Mouse (Mus musculus): ENCODE results near the gene Nt5c2. TPM values are rescaled to one million over a fixed set of nuclear protein-coding genes. Genes with fewer than 3 reads are reported as not detected.
"Not testable (repeated sequence)": the region's sequence is repeated elsewhere in the genome, so short reads cannot be mapped to it uniquely, and the experiment has no call there.

Gene Nt5c2
- polyA plus RNA-seq, 1 experiment from 2014 or later = 67.1 TPM

GRCm38 (mm10) chr19:46983352-46983965, 31.5 kb downstream of the Nt5c2 start:
- peaks cover 90% of the 10 kb centered on the region for H3K4me1 ChIP-seq
- H3K4me2 ChIP-seq = peak overlapping the region; percentile 64
- peak overlapping the region; percentile 62 for H3K9ac ChIP-seq
- no peaks in the 10 kb centered on the region for H3K27me3 ChIP-seq (replicated peaks)
- no peak for ATAC-seq
- peak overlapping the region; percentile 94 for H3K27ac ChIP-seq
- H3K36me3 ChIP-seq = no peaks in the 10 kb centered on the region
- no peaks in the 10 kb centered on the region for H3K9me3 ChIP-seq (replicated peaks)
- WGBS (ENCODE audit: insufficient replicate concordance) = 44% methylated on average over 14 of the region's 14 CpGs
- H3K4me3 ChIP-seq = no peak overlapping the region

- Histone ChIP-seq H3K4me1 (peaks cover 83% of the 10 kb centered on the region), H3K9me3 (replicated peaks) (no peaks in the 10 kb centered on the region), H3K36me3 (no peaks in the 10 kb centered on the region), H3K27me3 (replicated peaks) (no peaks in the 10 kb centered on the region), H3K4me2 (no peak overlapping the region), H3K9ac (no peak overlapping the region), H3K27ac (no peak overlapping the region), H3K4me3 (no peak overlapping the region)
- 47% methylated on average over 6 of the region's 6 CpGs for WGBS (ENCODE audit: insufficient replicate concordance)
- ATAC-seq = no peak
These were observed 33.5 kb downstream of the Nt5c2 start for GRCm38 (mm10) chr19:46981462-46981861.

- no peak overlapping the region for H3K4me3 ChIP-seq
- ATAC-seq = no peak
- H3K9ac ChIP-seq = no peak overlapping the region
- H3K27ac ChIP-seq = no peak overlapping the region
- H3K9me3 ChIP-seq (replicated peaks) = no peaks in the 10 kb centered on the region
- WGBS (ENCODE audit: insufficient replicate concordance) = 61% methylated on average over 3 of the region's 3 CpGs
- no peaks in the 10 kb centered on the region for H3K36me3 ChIP-seq
- H3K4me1 ChIP-seq = peaks cover 65% of the 10 kb centered on the region
- no peak overlapping the region for H3K4me2 ChIP-seq
- H3K27me3 ChIP-seq (replicated peaks) = no peaks in the 10 kb centered on the region
These were observed 35.2 kb downstream of the Nt5c2 start for GRCm38 (mm10) chr19:46979781-46980105.

GRCm38 (mm10) chr19:46978920-46979780, 35.8 kb downstream of the Nt5c2 start:
- H3K9me3 ChIP-seq (replicated peaks) = no peaks in the 10 kb centered on the region
- no peaks in the 10 kb centered on the region for H3K36me3 ChIP-seq
- 53% methylated on average over 17 of the region's 17 CpGs for WGBS (ENCODE audit: insufficient replicate concordance)
- H3K27me3 ChIP-seq (replicated peaks) = no peaks in the 10 kb centered on the region
- ATAC-seq = no peak
- 0 out of 2 replicates have a peak overlapping the region, but pooled peaks have one; percentile 31 for H3K27ac ChIP-seq
- peak overlapping the region; percentile 28; the same call in 1 of the 2 replicates for H3K4me2 ChIP-seq
- no peak overlapping the region for H3K4me3 ChIP-seq
- H3K9ac ChIP-seq = no peak overlapping the region
- peaks cover 59% of the 10 kb centered on the region for H3K4me1 ChIP-seq

GRCm38 (mm10) chr19:46978069-46978468, 36.9 kb downstream of the Nt5c2 start:
- not testable (repeated sequence) for ATAC-seq; H3K36me3 ChIP-seq; H3K4me3 ChIP-seq; H3K9ac ChIP-seq; H3K4me2 ChIP-seq; H3K27me3 ChIP-seq (replicated peaks); H3K27ac ChIP-seq; H3K9me3 ChIP-seq (replicated peaks)
- H3K4me1 ChIP-seq = peaks cover 55% of the 10 kb centered on the region
- 80% methylated on average over 3 of the region's 3 CpGs for WGBS (ENCODE audit: insufficient replicate concordance)

- no peaks in the 10 kb centered on the region for H3K27me3 ChIP-seq (replicated peaks)
- H3K27ac ChIP-seq = no peak overlapping the region
- no peaks in the 10 kb centered on the region for H3K36me3 ChIP-seq
- H3K4me3 ChIP-seq = no peak overlapping the region
- 61% methylated on average over 6 of the region's 6 CpGs for WGBS (ENCODE audit: insufficient replicate concordance)
- no peaks in the 10 kb centered on the region for H3K9me3 ChIP-seq (replicated peaks)
- H3K4me2 ChIP-seq = no peak overlapping the region
- no peak overlapping the region for H3K9ac ChIP-seq
- H3K4me1 ChIP-seq = peaks cover 55% of the 10 kb centered on the region
- ATAC-seq = no peak
These were observed 37.5 kb downstream of the Nt5c2 start for GRCm38 (mm10) chr19:46977460-46977859.

GRCm38 (mm10) chr19:46976743-46977142, 38.2 kb downstream of the Nt5c2 start:
- Histone ChIP-seq H3K36me3 (no peaks in the 10 kb centered on the region), H3K4me3 (no peak overlapping the region), H3K4me1 (peaks cover 53% of the 10 kb centered on the region), H3K9ac (no peak overlapping the region), H3K9me3 (replicated peaks) (no peaks in the 10 kb centered on the region), H3K4me2 (no peak overlapping the region), H3K27me3 (replicated peaks) (no peaks in the 10 kb centered on the region), H3K27ac (no peak overlapping the region)
- no peak for ATAC-seq
- WGBS (ENCODE audit: insufficient replicate concordance) = 50% methylated on average over 2 of the region's 2 CpGs

- ATAC-seq = no peak
- H3K4me3 ChIP-seq = no peak overlapping the region
- H3K27me3 ChIP-seq (replicated peaks) = no peaks in the 10 kb centered on the region
- H3K27ac ChIP-seq = no peak overlapping the region
- H3K9me3 ChIP-seq (replicated peaks) = no peaks in the 10 kb centered on the region
- no peaks in the 10 kb centered on the region for H3K36me3 ChIP-seq
- peaks cover 46% of the 10 kb centered on the region for H3K4me1 ChIP-seq
- 72% methylated on average over 8 of the region's 8 CpGs for WGBS (ENCODE audit: insufficient replicate concordance)
- H3K9ac ChIP-seq = no peak overlapping the region
- no peak overlapping the region for H3K4me2 ChIP-seq
These were observed 39.0 kb downstream of the Nt5c2 start for GRCm38 (mm10) chr19:46975997-46976396.

- Histone ChIP-seq H3K9me3 (replicated peaks) (no peaks in the 10 kb centered on the region), H3K4me3 (no peak overlapping the region), H3K36me3 (no peaks in the 10 kb centered on the region), H3K4me1 (peaks cover 46% of the 10 kb centered on the region), H3K27ac (no peak overlapping the region), H3K27me3 (replicated peaks) (no peaks in the 10 kb centered on the region), H3K4me2 (no peak overlapping the region), H3K9ac (no peak overlapping the region)
- 56% methylated on average over 4 of the region's 4 CpGs for WGBS (ENCODE audit: insufficient replicate concordance)
- ATAC-seq = no peak
These were observed 39.4 kb downstream of the Nt5c2 start for GRCm38 (mm10) chr19:46975565-46975964.

GRCm38 (mm10) chr19:46972159-46972558, 42.8 kb downstream of the Nt5c2 start:
- Histone ChIP-seq H3K4me3 (no peak overlapping the region), H3K27me3 (replicated peaks) (no peaks in the 10 kb centered on the region), H3K9ac (no peak overlapping the region), H3K4me1 (peaks cover 46% of the 10 kb centered on the region), H3K27ac (no peak overlapping the region), H3K9me3 (replicated peaks) (no peaks in the 10 kb centered on the region), H3K4me2 (no peak overlapping the region), H3K36me3 (no peaks in the 10 kb centered on the region)
- WGBS (ENCODE audit: insufficient replicate concordance) = 87% methylated on average over 3 of the region's 3 CpGs
- ATAC-seq = no peak

GRCm38 (mm10) chr19:46971712-46972111, 43.2 kb downstream of the Nt5c2 start:
- no peaks in the 10 kb centered on the region for H3K9me3 ChIP-seq (replicated peaks)
- H3K27ac ChIP-seq = 0 out of 2 replicates have a peak overlapping the region, but pooled peaks have one; percentile 42
- 77% methylated on average over 9 of the region's 9 CpGs for WGBS (ENCODE audit: insufficient replicate concordance)
- ATAC-seq = no peak
- no peaks in the 10 kb centered on the region for H3K27me3 ChIP-seq (replicated peaks)
- H3K4me3 ChIP-seq = no peak overlapping the region
- no peaks in the 10 kb centered on the region for H3K36me3 ChIP-seq
- peaks cover 47% of the 10 kb centered on the region for H3K4me1 ChIP-seq
- H3K9ac ChIP-seq = no peak overlapping the region
- no peak overlapping the region for H3K4me2 ChIP-seq

- Histone ChIP-seq H3K36me3 (no peaks in the 10 kb centered on the region), H3K4me1 (peaks cover 47% of the 10 kb centered on the region), H3K27ac (peak overlapping the region; percentile 42; the same call in 1 of the 2 replicates), H3K4me2 (no peak overlapping the region), H3K4me3 (no peak overlapping the region), H3K9ac (no peak overlapping the region), H3K9me3 (replicated peaks) (no peaks in the 10 kb centered on the region), H3K27me3 (replicated peaks) (no peaks in the 10 kb centered on the region)
- WGBS (ENCODE audit: insufficient replicate concordance) = 74% methylated on average over 8 of the region's 8 CpGs
- ATAC-seq = no peak
These were observed 43.8 kb downstream of the Nt5c2 start for GRCm38 (mm10) chr19:46971051-46971689.

Data from liver, embryonic 12.5 days (tissue).